Mouse (Mus musculus): ENCODE measurements at regions not wholly inside any gene's neighbourhood (a gene's known extent, or its start where the extent isn't known, plus 50 kb on each side); places are given as distances from the start of the nearest gene placed in this dataset.

DNA sequence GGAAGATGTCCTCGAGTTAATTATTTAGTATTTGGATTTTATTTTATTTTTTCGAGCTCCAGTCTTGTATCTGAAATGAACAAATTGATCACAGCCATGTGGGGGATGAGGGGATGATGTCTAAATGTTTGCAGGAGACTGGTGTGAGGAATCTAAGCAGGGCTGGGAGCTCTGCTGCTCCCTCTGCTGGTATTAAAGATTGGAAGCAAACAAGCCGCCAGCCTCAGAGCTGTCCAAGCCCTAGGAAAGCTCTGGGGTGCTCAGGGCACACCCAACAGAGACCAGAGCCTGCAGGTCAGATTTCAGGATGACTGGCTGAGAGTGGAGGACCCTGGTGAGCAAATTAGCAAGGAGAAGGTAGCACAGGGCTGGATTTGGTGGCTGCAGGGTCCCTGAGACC, 330.4 kb downstream of the Fut8 start:
- Histone ChIP-seq H3K4me3 (ENCODE audit: low read depth, low read length) (no peak overlapping the region), H3K4me2 (ENCODE audit: low read depth, low read length) (no peak overlapping the region), H3K4me1 (ENCODE audit: control insufficient read depth, low read depth, low read length) (no peaks in the 10 kb centered on the region), H3K27ac (ENCODE audit: low read length) (no peak overlapping the region), H3K9me3 (replicated peaks; ENCODE audit: control insufficient read depth, low read length) (no peaks in the 10 kb centered on the region), H3K27me3 (ENCODE audit: control insufficient read depth, insufficient read depth, low read depth, low read length) (no peaks in the 10 kb centered on the region), H3K9ac (ENCODE audit: low read depth, low read length) (no peak overlapping the region), H3K36me3 (ENCODE audit: control insufficient read depth, insufficient read depth) (no peaks in the 10 kb centered on the region)
- no peak for ATAC-seq (ENCODE audit: low read depth)
- WGBS (ENCODE audit: insufficient replicate concordance) = 10% methylated on average over 3 of the region's 3 CpGs

GRCm38 (mm10) chr12:77570501-77570900, 332.6 kb downstream of the Fut8 start:
- Histone ChIP-seq H3K9ac (ENCODE audit: low read depth, low read length) (no peak overlapping the region), H3K4me1 (ENCODE audit: control insufficient read depth, low read depth, low read length) (no peaks in the 10 kb centered on the region), H3K27ac (ENCODE audit: low read length) (no peak overlapping the region), H3K36me3 (ENCODE audit: control insufficient read depth, insufficient read depth) (no peaks in the 10 kb centered on the region), H3K9me3 (replicated peaks; ENCODE audit: control insufficient read depth, low read length) (no peaks in the 10 kb centered on the region), H3K4me3 (ENCODE audit: low read depth, low read length) (no peak overlapping the region), H3K27me3 (ENCODE audit: control insufficient read depth, insufficient read depth, low read depth, low read length) (no peaks in the 10 kb centered on the region), H3K4me2 (ENCODE audit: low read depth, low read length) (no peak overlapping the region)
- ATAC-seq (ENCODE audit: low read depth) = no peak
- WGBS (ENCODE audit: insufficient replicate concordance) = 67% methylated on average over 3 of the region's 3 CpGs

- no peak for ATAC-seq (ENCODE audit: low read depth)
- 65% methylated on average over 5 of the region's 5 CpGs for WGBS (ENCODE audit: insufficient replicate concordance)
These were observed 333.1 kb downstream of the Fut8 start for GRCm38 (mm10) chr12:77571071-77571470.

GRCm38 (mm10) chr12:77575046-77575445, 337.1 kb downstream of the Fut8 start:
- Histone ChIP-seq H3K27ac (ENCODE audit: low read length) (no peak overlapping the region), H3K4me2 (ENCODE audit: low read depth, low read length) (no peak overlapping the region), H3K27me3 (ENCODE audit: control insufficient read depth, insufficient read depth, low read depth, low read length) (no peaks in the 10 kb centered on the region), H3K9ac (ENCODE audit: low read depth, low read length) (no peak overlapping the region), H3K36me3 (ENCODE audit: control insufficient read depth, insufficient read depth) (no peaks in the 10 kb centered on the region), H3K9me3 (replicated peaks; ENCODE audit: control insufficient read depth, low read length) (no peaks in the 10 kb centered on the region), H3K4me1 (ENCODE audit: control insufficient read depth, low read depth, low read length) (no peaks in the 10 kb centered on the region), H3K4me3 (ENCODE audit: low read depth, low read length) (no peak overlapping the region)
- WGBS (ENCODE audit: insufficient replicate concordance) = 43% methylated on average over 3 of the region's 3 CpGs
- ATAC-seq (ENCODE audit: low read depth) = no peak

More at GRCm38 (mm10) chr12:77571071-77571470, 333.1 kb downstream of the Fut8 start:
- no peak overlapping the region for H3K9ac ChIP-seq (ENCODE audit: low read depth, low read length)
- H3K4me3 ChIP-seq (ENCODE audit: low read depth, low read length) = no peak overlapping the region
- H3K9me3 ChIP-seq (replicated peaks; ENCODE audit: control insufficient read depth, low read length) = no peaks in the 10 kb centered on the region
- no peaks in the 10 kb centered on the region for H3K36me3 ChIP-seq (ENCODE audit: control insufficient read depth, insufficient read depth)
- H3K27me3 ChIP-seq (ENCODE audit: control insufficient read depth, insufficient read depth, low read depth, low read length) = no peaks in the 10 kb centered on the region
- no peak overlapping the region for H3K27ac ChIP-seq (ENCODE audit: low read length)
- no peaks in the 10 kb centered on the region for H3K4me1 ChIP-seq (ENCODE audit: control insufficient read depth, low read depth, low read length)
- H3K4me2 ChIP-seq (ENCODE audit: low read depth, low read length) = no peak overlapping the region

DNA sequence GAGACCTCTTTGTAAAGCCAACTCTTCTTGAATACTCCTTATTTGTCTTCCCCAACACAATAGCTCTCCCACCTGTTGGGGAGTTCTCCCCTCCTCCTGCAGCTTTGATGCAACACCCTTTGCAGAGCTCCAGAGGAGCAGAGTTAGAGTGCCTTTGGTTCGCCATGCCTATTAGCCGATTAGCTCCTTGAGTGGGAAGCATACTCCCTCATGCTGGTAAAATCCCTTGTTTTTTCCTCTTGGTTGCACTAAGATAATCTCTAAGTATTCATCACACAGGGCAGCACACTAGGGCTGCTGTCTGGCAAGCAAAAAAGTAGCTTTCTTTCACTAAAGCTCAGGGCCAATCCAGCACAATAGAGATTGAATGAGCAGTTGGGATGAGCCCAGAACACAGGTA, 350.4 kb downstream of the Fut8 start:
- H3K9ac ChIP-seq (ENCODE audit: low read depth, low read length) = no peak overlapping the region
- H3K27me3 ChIP-seq (ENCODE audit: control insufficient read depth, insufficient read depth, low read depth, low read length) = no peaks in the 10 kb centered on the region
- H3K36me3 ChIP-seq (ENCODE audit: control insufficient read depth, insufficient read depth) = no peaks in the 10 kb centered on the region
- no peaks in the 10 kb centered on the region for H3K4me1 ChIP-seq (ENCODE audit: control insufficient read depth, low read depth, low read length)
- ATAC-seq (ENCODE audit: low read depth) = no peak
- no peak overlapping the region for H3K4me3 ChIP-seq (ENCODE audit: low read depth, low read length)
- no peak overlapping the region for H3K4me2 ChIP-seq (ENCODE audit: low read depth, low read length)
- no peak overlapping the region for H3K27ac ChIP-seq (ENCODE audit: low read length)
- no peaks in the 10 kb centered on the region for H3K9me3 ChIP-seq (replicated peaks; ENCODE audit: control insufficient read depth, low read length)
- WGBS (ENCODE audit: insufficient replicate concordance) = 55% methylated on average over 2 of the region's 2 CpGs

DNA sequence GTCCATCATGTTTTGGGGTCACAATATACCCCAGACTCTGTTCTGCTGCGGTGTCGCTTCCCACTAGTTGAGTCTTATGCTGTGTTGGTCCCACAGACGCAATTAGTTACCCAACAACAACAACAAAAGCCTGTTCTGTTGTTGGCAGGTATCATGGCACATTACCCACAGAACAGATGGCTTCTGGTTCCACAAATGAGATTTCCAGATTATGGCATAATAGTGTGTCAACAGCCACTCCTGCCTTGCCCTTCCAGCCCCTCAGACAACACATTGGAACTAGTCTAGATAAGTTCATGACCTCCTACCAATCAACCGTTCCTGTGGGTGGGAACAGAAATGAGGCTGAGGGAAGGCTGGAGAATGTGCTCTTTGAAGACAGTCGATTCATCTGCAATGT, 351.5 kb downstream of the Fut8 start:
- Histone ChIP-seq H3K4me2 (ENCODE audit: low read depth, low read length) (no peak overlapping the region), H3K9ac (ENCODE audit: low read depth, low read length) (no peak overlapping the region), H3K4me3 (ENCODE audit: low read depth, low read length) (no peak overlapping the region), H3K36me3 (ENCODE audit: control insufficient read depth, insufficient read depth) (no peaks in the 10 kb centered on the region), H3K27ac (ENCODE audit: low read length) (no peak overlapping the region), H3K27me3 (ENCODE audit: control insufficient read depth, insufficient read depth, low read depth, low read length) (no peaks in the 10 kb centered on the region), H3K9me3 (replicated peaks; ENCODE audit: control insufficient read depth, low read length) (no peaks in the 10 kb centered on the region), H3K4me1 (ENCODE audit: control insufficient read depth, low read depth, low read length) (no peaks in the 10 kb centered on the region)
- ATAC-seq (ENCODE audit: low read depth) = no peak
- WGBS (ENCODE audit: insufficient replicate concordance) = 55% methylated on average over 5 of the region's 5 CpGs

DNA sequence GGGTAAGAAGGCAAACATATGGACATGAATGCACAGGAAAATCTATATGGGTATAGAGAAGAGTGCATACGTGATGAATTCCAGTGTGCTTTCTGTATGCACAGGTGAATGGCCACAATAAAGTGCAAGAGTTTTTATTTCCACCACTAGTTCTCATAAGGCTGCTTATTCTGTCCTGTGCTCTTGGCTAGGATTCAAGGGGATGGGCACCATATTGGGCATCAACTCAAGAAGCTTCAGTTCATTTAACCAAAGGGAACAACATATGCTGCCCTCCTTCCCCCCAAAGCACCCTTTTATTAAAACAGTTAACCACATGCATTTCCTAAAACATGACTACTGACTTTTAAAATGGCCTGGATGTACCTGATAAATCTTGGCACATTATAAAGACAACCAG, 356.2 kb downstream of the Fut8 start:
- Histone ChIP-seq H3K4me3 (ENCODE audit: low read depth, low read length) (no peak overlapping the region), H3K9ac (ENCODE audit: low read depth, low read length) (no peak overlapping the region), H3K36me3 (ENCODE audit: control insufficient read depth, insufficient read depth) (no peaks in the 10 kb centered on the region), H3K4me2 (ENCODE audit: low read depth, low read length) (no peak overlapping the region), H3K4me1 (ENCODE audit: control insufficient read depth, low read depth, low read length) (no peaks in the 10 kb centered on the region), H3K27me3 (ENCODE audit: control insufficient read depth, insufficient read depth, low read depth, low read length) (no peaks in the 10 kb centered on the region), H3K9me3 (replicated peaks; ENCODE audit: control insufficient read depth, low read length) (no peaks in the 10 kb centered on the region), H3K27ac (ENCODE audit: low read length) (no peak overlapping the region)
- no peak for ATAC-seq (ENCODE audit: low read depth)
- WGBS (ENCODE audit: insufficient replicate concordance) = 65% methylated on average over 1 of the region's 1 CpGs

DNA sequence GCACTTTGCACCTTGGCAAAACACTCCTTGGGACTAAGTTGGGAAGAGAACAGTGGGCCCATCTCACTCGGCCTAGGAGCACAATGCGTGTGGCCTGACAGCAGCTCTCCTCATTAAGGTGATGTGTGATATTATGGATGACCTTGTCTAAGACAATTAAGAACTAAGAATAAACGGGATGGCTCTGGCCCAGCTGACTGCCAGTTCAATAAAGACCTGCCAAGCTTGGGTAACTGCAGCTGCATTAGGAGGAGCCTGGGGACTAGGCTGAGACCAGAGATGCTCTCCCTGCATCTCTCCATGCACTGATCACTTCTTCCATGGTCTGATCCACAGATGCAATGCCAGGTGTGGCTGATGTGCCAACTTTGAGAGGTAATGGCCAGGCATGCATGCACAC, 356.7 kb downstream of the Fut8 start:
- no peak overlapping the region for H3K27ac ChIP-seq (ENCODE audit: low read length)
- no peak overlapping the region for H3K9ac ChIP-seq (ENCODE audit: low read depth, low read length)
- ATAC-seq (ENCODE audit: low read depth) = no peak
- no peaks in the 10 kb centered on the region for H3K36me3 ChIP-seq (ENCODE audit: control insufficient read depth, insufficient read depth)
- H3K9me3 ChIP-seq (replicated peaks; ENCODE audit: control insufficient read depth, low read length) = no peaks in the 10 kb centered on the region
- H3K27me3 ChIP-seq (ENCODE audit: control insufficient read depth, insufficient read depth, low read depth, low read length) = no peaks in the 10 kb centered on the region
- WGBS (ENCODE audit: insufficient replicate concordance) = 60% methylated on average over 3 of the region's 3 CpGs
- no peak overlapping the region for H3K4me3 ChIP-seq (ENCODE audit: low read depth, low read length)
- H3K4me1 ChIP-seq (ENCODE audit: control insufficient read depth, low read depth, low read length) = no peaks in the 10 kb centered on the region
- H3K4me2 ChIP-seq (ENCODE audit: low read depth, low read length) = no peak overlapping the region

DNA sequence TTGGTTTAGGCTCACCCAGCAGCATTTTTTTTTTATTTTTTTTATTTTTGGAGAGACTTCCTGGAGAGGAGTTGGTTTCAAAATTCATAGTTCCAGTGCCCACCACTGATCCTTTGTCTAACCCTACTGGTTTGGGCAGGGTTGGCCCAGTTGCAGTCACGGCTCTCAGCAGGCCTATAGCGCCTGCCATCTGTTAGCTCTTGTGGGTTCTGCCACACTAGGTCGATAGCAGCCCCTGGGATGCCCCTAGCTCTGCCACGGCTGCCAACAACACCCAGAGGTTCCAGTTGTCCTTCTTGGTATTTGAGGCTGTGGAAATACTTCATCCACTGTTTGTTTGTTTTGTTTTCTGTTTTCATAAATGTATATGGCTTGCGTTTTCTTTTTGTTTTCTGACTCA, 357.9 kb downstream of the Fut8 start:
- no peak for ATAC-seq (ENCODE audit: low read depth)
- Histone ChIP-seq H3K27ac (ENCODE audit: low read length) (no peak overlapping the region), H3K4me1 (ENCODE audit: control insufficient read depth, low read depth, low read length) (no peaks in the 10 kb centered on the region), H3K4me3 (ENCODE audit: low read depth, low read length) (no peak overlapping the region), H3K4me2 (ENCODE audit: low read depth, low read length) (no peak overlapping the region), H3K9me3 (replicated peaks; ENCODE audit: control insufficient read depth, low read length) (no peaks in the 10 kb centered on the region), H3K36me3 (ENCODE audit: control insufficient read depth, insufficient read depth) (no peaks in the 10 kb centered on the region), H3K9ac (ENCODE audit: low read depth, low read length) (no peak overlapping the region), H3K27me3 (ENCODE audit: control insufficient read depth, insufficient read depth, low read depth, low read length) (no peaks in the 10 kb centered on the region)
- 62% methylated on average over 5 of the region's 5 CpGs for WGBS (ENCODE audit: insufficient replicate concordance)

DNA sequence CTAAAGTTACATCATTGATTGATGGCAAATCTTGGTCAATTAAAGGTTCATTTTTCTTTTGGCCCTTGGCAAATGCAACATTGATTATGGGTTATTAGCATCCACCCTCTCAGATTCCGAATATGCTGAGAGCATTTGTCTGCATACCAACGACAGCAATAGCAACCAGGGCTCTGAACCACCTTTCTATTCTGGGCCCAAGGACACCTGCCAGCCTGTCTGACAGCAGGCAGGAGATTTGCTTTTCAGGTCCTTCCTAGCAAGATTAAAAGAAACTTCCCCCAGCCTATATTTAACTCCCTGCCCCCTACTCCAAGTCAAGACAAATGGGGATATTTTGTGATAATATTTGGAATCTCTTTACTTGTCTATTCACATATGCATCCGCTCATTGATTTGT, 358.8 kb downstream of the Fut8 start:
- WGBS (ENCODE audit: insufficient replicate concordance) = 62% methylated on average over 3 of the region's 3 CpGs
- no peaks in the 10 kb centered on the region for H3K9me3 ChIP-seq (replicated peaks; ENCODE audit: control insufficient read depth, low read length)
- no peaks in the 10 kb centered on the region for H3K27me3 ChIP-seq (ENCODE audit: control insufficient read depth, insufficient read depth, low read depth, low read length)
- H3K36me3 ChIP-seq (ENCODE audit: control insufficient read depth, insufficient read depth) = no peaks in the 10 kb centered on the region
- H3K9ac ChIP-seq (ENCODE audit: low read depth, low read length) = no peak overlapping the region
- no peak overlapping the region for H3K27ac ChIP-seq (ENCODE audit: low read length)
- ATAC-seq (ENCODE audit: low read depth) = no peak
- H3K4me3 ChIP-seq (ENCODE audit: low read depth, low read length) = no peak overlapping the region
- H3K4me2 ChIP-seq (ENCODE audit: low read depth, low read length) = no peak overlapping the region
- no peaks in the 10 kb centered on the region for H3K4me1 ChIP-seq (ENCODE audit: control insufficient read depth, low read depth, low read length)
